Mouse (Mus musculus) C2C12 (cell line): ENCODE measurements around the gene Gm5431. TPM values are rescaled to one million over a fixed set of nuclear protein-coding genes. Genes with fewer than 3 reads are reported as not detected.
"Not testable (repeated sequence)": the region's sequence is repeated elsewhere in the genome, so short reads cannot be mapped to it uniquely, and the experiment has no call there.

Source experiments
- H3K27me3 ChIP-seq: one replicate; pipeline ENCODE4 v1.6.1; 2011; ENCODE audit not compliant: control insufficient read depth, insufficient read depth, insufficient read length
- H3K36me3 ChIP-seq: one replicate; pipeline ENCODE4 v1.6.1; 2011; ENCODE audit not compliant: control insufficient read depth, insufficient read depth
- H3K4me3 ChIP-seq: one replicate; pipeline ENCODE4 v1.5.1; 2011; ENCODE audit warnings: mild to moderate bottlenecking, control low read depth; ENCODE audit not compliant: poor library complexity, insufficient read depth, severe bottlenecking
- H3K79me2 ChIP-seq: one replicate; pipeline ENCODE4 v1.6.1; 2011; ENCODE audit not compliant: control insufficient read depth, insufficient read depth
- H3K79me3 ChIP-seq: one replicate; pipeline ENCODE4 v1.6.1; 2011; ENCODE audit warnings: low read depth, control low read depth
- H3ac ChIP-seq: one replicate; pipeline ENCODE3; 2011; ENCODE audit warnings: low read depth; ENCODE audit not compliant: control insufficient read depth, insufficient read length
- CEBPB ChIP-seq: IDR thresholded peaks from one replicate; pipeline ENCODE4 v1.6.1; 2011; ENCODE audit warnings: low read depth, mild to moderate bottlenecking, control low read depth, moderate library complexity
- MAX ChIP-seq: IDR thresholded peaks from one replicate; pipeline ENCODE4 v1.6.1; 2011; ENCODE audit warnings: mild to moderate bottlenecking, control low read depth
- MYOD1 ChIP-seq: IDR thresholded peaks from one replicate; pipeline ENCODE4 v1.6.1; 2011; ENCODE audit warnings: low read depth; ENCODE audit not compliant: control insufficient read depth, insufficient read length
- long read RNA-seq, 2 experiments: library from polyadenylated mRNA; unstranded; transcript quantifications; one replicate each; pipeline ENCODE4 v2.0.0; 2019 to 2020
- polyA plus RNA-seq: library from polyadenylated mRNA; unstranded; fragments of >200 nt; fragmentation: generic; extraction: Trizol; gene quantifications from one replicate; pipeline ENCODE4 v1.2.1, GENCODE M21; 2012; ENCODE audit warnings: missing spikeins

The Gm5431 gene
- polyA plus RNA-seq, result not detected
- long read RNA-seq, experiment 1, result 0 reads
- long read RNA-seq, experiment 2, result 0 reads

DNA sequence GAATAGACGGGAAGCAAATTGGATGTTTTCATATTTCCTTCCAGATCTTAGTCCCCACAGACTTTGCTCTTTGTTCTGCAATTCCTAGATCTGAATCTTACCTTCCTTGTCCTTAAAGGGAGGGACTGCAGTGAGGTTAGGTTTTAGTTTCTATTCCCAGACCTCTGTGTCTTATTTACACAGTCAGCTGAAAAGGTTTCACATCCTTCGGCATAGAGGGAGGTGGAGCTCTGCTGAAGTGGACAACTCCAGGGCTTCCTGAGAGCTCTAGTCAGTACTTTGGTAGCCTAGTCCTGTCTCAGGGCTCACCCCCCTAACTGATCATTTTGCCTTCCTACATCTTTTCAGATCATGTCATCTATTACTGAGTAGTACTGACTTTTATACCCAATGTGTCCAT is at the start of gene Gm5431:
TSS of gene Gm5431 (minus strand) at position 194 of the 400 bp plus-strand sequence.
- H3K4me3 ChIP-seq, result no peak within 1 kb of the TSS
- no peaks in the 10 kb centered on the region for H3K36me3 ChIP-seq
- H3ac ChIP-seq, result no peak within 1 kb of the TSS
- H3K79me2 ChIP-seq, result no peaks in the 10 kb centered on the region
- H3K79me3 ChIP-seq, result no peaks in the 10 kb centered on the region
- TF ChIP-seq CEBPB (no peak), MAX (no peak), MYOD1 (no peak)
- H3K27me3 ChIP-seq, result no peaks in the 10 kb centered on the region

DNA sequence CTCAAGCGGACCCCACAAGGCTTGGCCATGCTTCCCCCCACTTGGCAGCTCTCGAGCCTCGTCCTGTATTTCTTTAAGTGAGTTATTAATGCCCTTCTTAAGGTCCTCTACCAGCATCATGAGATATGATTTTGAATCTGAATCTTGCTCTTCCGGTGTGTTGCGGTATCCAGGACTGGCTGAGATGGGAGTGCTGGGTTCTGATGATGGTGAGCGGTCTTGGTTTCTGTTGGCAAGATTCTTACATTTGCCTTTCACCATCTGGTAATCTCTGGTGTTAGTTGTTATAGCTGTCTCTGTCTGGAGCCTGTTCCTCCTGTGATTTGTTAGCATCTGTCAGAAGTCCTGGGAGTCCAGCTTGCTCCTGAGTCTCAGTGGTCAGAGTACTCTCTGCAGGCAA is 44.1 kb upstream of the Gm5431 start, which contains the start of gene Psme2b:
TSS of gene Psme2b (minus strand) at position 101 of the 400 bp plus-strand sequence.
- H3K79me2 ChIP-seq, H3K4me3 ChIP-seq, H3K79me3 ChIP-seq, H3K27me3 ChIP-seq, H3K36me3 ChIP-seq, H3ac ChIP-seq: not testable (repeated sequence)

DNA sequence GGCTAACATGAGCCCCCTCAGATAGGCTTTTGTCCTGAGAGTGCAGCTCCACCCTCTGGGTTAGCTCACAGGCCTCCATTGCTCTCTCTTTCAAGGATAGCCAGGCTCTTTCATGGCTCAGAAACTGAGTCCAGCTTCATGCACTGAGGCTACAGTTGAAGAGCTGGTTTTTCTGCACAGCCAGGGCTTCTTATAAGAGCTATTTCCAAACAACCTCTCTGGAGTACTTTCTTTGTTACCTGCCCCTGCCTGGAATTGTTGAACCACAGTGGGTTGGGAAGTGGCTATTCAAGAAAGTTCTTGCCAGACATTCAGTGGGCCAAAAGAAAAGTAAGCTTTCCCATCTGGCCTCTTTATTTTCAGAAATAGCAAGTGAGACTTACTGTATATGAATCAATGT is 37.3 kb upstream of the Gm5431 start:
- not testable (repeated sequence) for H3K4me3 ChIP-seq, H3K36me3 ChIP-seq

DNA sequence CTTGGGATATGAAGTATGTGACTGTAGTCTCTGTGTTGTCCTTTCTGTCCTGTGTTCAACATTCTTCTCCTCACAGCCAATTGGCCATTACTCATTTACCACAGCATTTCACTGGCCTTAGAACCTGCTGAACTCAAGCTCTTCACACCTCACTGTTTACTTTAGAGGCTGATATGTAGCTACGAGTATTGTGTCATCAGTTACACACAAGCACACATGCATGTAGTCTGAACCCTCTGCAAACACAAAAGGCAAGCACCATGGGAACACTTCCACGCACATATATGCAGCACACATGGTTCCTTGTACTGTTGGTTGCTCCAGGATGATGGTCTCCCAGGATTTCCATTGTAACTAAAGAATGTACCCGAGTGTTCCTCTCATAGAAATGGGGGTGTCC is 33.3 kb upstream of the Gm5431 start:
- H3K79me2 ChIP-seq, H3K36me3 ChIP-seq, H3K4me3 ChIP-seq, H3K27me3 ChIP-seq, H3K79me3 ChIP-seq, H3ac ChIP-seq: not testable (repeated sequence)

More for the DNA sequence above, 37.3 kb upstream of the Gm5431 start:
- not testable (repeated sequence) for H3K79me2 ChIP-seq, H3K79me3 ChIP-seq, H3K27me3 ChIP-seq, H3ac ChIP-seq

DNA sequence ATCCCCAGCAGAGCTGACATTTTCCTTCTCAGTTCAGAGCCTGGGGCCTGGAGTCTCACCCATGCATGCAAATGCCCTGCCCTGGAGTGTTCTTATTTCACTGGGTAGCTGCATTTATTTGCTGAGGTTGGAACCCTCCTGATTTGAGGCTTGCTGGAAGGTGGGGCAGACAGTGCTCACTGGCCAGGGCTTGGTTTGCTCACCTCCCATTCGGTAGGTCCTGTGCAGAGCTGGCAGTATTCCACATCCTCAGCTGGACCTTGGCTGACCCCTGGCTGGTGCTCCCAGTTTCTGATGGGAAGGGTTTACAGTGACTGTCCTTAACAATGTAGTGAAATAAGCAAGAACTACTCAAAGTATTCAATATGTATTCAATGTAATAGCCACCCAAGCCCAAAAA is 31.9 kb upstream of the Gm5431 start:
- H3K79me2 ChIP-seq, H3K4me3 ChIP-seq, H3ac ChIP-seq, H3K27me3 ChIP-seq, H3K36me3 ChIP-seq, H3K79me3 ChIP-seq: not testable (repeated sequence)

DNA sequence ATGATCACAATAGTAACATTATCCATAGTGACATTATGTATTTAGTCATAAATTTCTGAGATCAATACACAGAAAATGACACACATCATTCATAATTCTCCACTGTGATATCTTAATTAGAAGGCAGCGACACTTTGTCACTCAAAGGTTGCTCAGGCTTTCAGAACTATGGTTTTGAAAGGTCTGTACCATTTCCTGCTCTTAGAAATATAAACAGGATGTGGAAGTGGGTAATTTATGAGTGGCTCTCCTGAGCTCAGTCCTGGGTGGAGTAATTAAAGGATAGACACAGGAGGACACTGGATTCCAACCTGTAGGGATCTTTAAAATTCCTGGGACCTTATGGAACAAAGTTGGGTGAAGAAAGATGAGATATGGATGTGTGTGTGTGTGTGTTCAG is 31.4 kb upstream of the Gm5431 start:
- H3K79me3 ChIP-seq, H3ac ChIP-seq, H3K79me2 ChIP-seq, H3K4me3 ChIP-seq, H3K27me3 ChIP-seq, H3K36me3 ChIP-seq: not testable (repeated sequence)

DNA sequence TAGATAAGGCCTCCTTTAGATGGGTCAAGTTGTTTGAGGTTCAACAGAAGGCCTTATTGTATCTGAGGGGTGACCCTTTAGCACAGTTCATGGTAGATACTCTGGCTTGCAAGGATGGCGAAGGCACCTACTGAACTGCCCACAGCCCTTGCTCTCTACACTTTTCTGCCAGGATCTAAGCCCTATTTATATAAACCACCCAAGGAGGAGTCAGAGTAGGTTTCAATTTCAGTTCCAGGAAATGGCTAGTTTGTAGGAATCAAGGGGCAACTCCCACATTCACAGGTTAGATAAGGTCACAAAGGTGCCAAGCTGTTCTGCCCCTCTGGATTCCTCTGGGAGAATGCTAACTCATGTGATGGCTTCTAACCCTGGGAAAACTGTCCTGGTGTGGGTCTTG is 26.1 kb upstream of the Gm5431 start:
- H3K36me3 ChIP-seq, H3K27me3 ChIP-seq, H3K79me2 ChIP-seq, H3K79me3 ChIP-seq, H3ac ChIP-seq, H3K4me3 ChIP-seq: not testable (repeated sequence)

DNA sequence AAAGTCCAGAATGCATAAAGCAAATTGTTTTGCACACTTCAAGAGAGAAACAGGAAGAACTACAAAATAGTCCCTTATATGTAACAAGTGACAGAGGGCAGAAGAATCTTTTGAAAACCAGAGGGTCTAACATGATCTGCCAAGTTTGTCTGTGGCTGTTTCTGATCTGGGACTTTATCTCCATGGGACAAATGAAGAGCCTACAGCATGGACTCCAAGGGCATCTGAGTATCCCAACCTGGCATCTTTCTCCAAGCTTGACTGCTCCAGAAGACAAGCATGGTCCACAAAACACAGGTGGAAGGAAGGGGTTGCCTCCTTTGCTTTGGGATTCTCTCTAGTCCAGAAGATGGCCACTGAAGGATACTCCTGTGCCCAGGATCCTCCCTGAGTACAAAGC is 24.4 kb upstream of the Gm5431 start:
- H3K27me3 ChIP-seq, H3K79me2 ChIP-seq, H3ac ChIP-seq, H3K79me3 ChIP-seq, H3K36me3 ChIP-seq, H3K4me3 ChIP-seq: not testable (repeated sequence)

DNA sequence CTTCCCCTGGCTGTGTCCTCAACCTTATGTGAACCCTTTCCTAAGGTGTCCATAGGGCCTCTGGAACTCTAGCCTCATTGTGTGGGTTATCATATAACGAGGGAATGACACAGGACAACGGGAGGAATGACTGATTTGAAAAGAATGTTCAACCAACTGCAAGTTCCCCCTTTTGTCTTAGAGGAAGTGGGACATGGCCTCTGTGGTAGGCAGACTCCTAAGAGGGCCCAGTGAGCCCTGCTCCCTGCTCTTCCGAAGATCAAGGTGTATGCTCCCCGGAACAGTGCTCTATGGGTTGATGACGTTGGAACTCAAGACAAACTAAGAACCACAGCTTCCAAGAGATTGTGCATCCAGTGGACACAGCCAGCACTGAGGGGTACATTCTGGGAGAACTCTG is 21.8 kb upstream of the Gm5431 start:
- not testable (repeated sequence) for H3K4me3 ChIP-seq, H3K79me2 ChIP-seq

More for the DNA sequence above, 21.8 kb upstream of the Gm5431 start:
- H3ac ChIP-seq, H3K36me3 ChIP-seq, H3K79me3 ChIP-seq, H3K27me3 ChIP-seq: not testable (repeated sequence)
